Mouse (Mus musculus) lung, adult 2 months (tissue): ENCODE results near the gene Gm17949.

Source experiments
- CTCF ChIP-seq: fragments of 200-500 bp; IDR thresholded peaks from 2 replicates; pipeline ENCODE4 v1.5.1; 2011; ENCODE audit warnings: mild to moderate bottlenecking, low read length, control low read depth; ENCODE audit not compliant: insufficient read depth
- POLR2A ChIP-seq: fragments of 200-500 bp; IDR thresholded peaks from 2 replicates; pipeline ENCODE4 v1.6.1; 2011; ENCODE audit warnings: low read depth, mild to moderate bottlenecking, control low read depth, low read length, borderline replicate concordance; ENCODE audit errors: extremely low read depth

GRCm38 (mm10) chr17:56988921-56989430, 22.3 kb upstream of the Gm17949 start:
- no peak for TF ChIP-seq CTCF
- no peak for TF ChIP-seq POLR2A
